13 mouse cellular contexts compared by ENCODE assay signal in genomic region chr2:35627298-35627898, GRCm38 (mm10).
DNase-seq lines count a peak whose midpoint lies in the region; ATAC-seq and TF ChIP-seq lines count a peak whose summit lies in the region.
"Had no signal": no experiment of that assay in that cellular context is flagged by ENCODE, and none has a peak within 500 bp of the region (broad histone marks: within the 10 kb centered on the region; RNA-seq: fewer than 3 reads in every experiment).

No protein-coding gene starts in this region.

- DNase-seq in kidney, postnatal 14 days: no peak
- no peak for DNase-seq in ovary, adult 18-20 months (ENCODE audit: low spot score)
- DNase-seq in liver, embryonic 11.5 days (ENCODE audit: low spot score): no peak
- DNase-seq: adrenal gland, postnatal 25 days; kidney, postnatal 36 days; lung, adult 18-20 months; thymus, postnatal 4 days had no signal

- H3K4me1 ChIP-seq in kidney, embryonic 14.5 days (ENCODE audit: control insufficient read depth, insufficient read depth, low read length): peaks cover 46% of the 10 kb centered on the region
- no peaks in the 10 kb centered on the region; the same call in 1 of the 2 replicates for H3K4me1 ChIP-seq in cortical plate, adult 2 months (ENCODE audit: control insufficient read depth, insufficient read depth, low read length)
- peaks cover 52% of the 10 kb centered on the region for H3K4me1 ChIP-seq in forebrain, embryonic 15.5 days
- peaks cover 54% of the 10 kb centered on the region for H3K4me1 ChIP-seq in intestine, embryonic 15.5 days (replicated peaks)
- H3K4me1 ChIP-seq in liver, embryonic 11.5 days (replicated peaks; ENCODE audit: control insufficient read depth, insufficient read depth, low read length): peaks cover 32% of the 10 kb centered on the region

- no peaks in the 10 kb centered on the region for H3K36me3 ChIP-seq in kidney, embryonic 14.5 days (ENCODE audit: control insufficient read depth, insufficient read depth, low read length)
- H3K36me3 ChIP-seq in forebrain, embryonic 15.5 days: no peaks in the 10 kb centered on the region
- no peaks in the 10 kb centered on the region for H3K36me3 ChIP-seq in intestine, embryonic 15.5 days
- H3K36me3 ChIP-seq in liver, embryonic 11.5 days (ENCODE audit: control insufficient read depth, insufficient read depth, low read length): no peaks in the 10 kb centered on the region; the same call in 1 of the 2 replicates

- ATAC-seq in kidney, embryonic 14.5 days (ENCODE audit: low FRiP score, low TSS enrichment): no peak
- peak; percentile 38; the same call in 1 of the 2 replicates for ATAC-seq in forebrain, embryonic 15.5 days (replicated peaks)
- no peak for ATAC-seq in intestine, embryonic 15.5 days
- no peak for ATAC-seq in granulocyte monocyte progenitor cell, adult 5-6 weeks (replicated peaks; ENCODE audit: poor library complexity, severe bottlenecking)
- no peak for ATAC-seq in liver, embryonic 11.5 days (replicated peaks; ENCODE audit: low FRiP score)

- TF ChIP-seq CTCF in cortical plate, adult 2 months (IDR thresholded peaks at IDR 0.05; ENCODE audit: extremely low read depth, insufficient read depth, low read length): no peak

- H3K27ac ChIP-seq in kidney, embryonic 14.5 days (ENCODE audit: low read depth, low read length): peak overlapping the region; percentile 44; the same call in 1 of the 2 replicates
- H3K27ac ChIP-seq in cortical plate, adult 2 months (ENCODE audit: insufficient read depth, low read length): peak overlapping the region; percentile 53
- peak overlapping the region; percentile 60 for H3K27ac ChIP-seq in forebrain, embryonic 15.5 days (replicated peaks)
- 0 out of 2 replicates have a peak overlapping the region, but pooled peaks have one; percentile 4 for H3K27ac ChIP-seq in intestine, embryonic 15.5 days
- H3K27ac ChIP-seq in liver, embryonic 11.5 days (ENCODE audit: low read depth, low read length): no peak overlapping the region; the same call in 1 of the 2 replicates

- H3K4me3 ChIP-seq in kidney, embryonic 14.5 days (ENCODE audit: low read length): no peak overlapping the region
- H3K4me3 ChIP-seq in cortical plate, adult 2 months (ENCODE audit: insufficient read depth, low read length): no peak overlapping the region
- H3K4me3 ChIP-seq in forebrain, embryonic 15.5 days: no peak overlapping the region
- no peak overlapping the region for H3K4me3 ChIP-seq in intestine, embryonic 15.5 days (replicated peaks)
- no peak overlapping the region for H3K4me3 ChIP-seq in liver, embryonic 11.5 days (ENCODE audit: low read depth, low read length)
- H3K4me3 ChIP-seq: erythroblast, embryonic 14.5 days had no signal

- no peak overlapping the region for H3K9ac ChIP-seq in kidney, embryonic 14.5 days (ENCODE audit: low read depth, low read length)
- H3K9ac ChIP-seq in forebrain, embryonic 15.5 days (replicated peaks): no peak overlapping the region
- H3K9ac ChIP-seq in intestine, embryonic 15.5 days: no peak overlapping the region
- no peak overlapping the region for H3K9ac ChIP-seq in liver, embryonic 11.5 days (ENCODE audit: low read depth, low read length)

- H3K27me3 ChIP-seq in kidney, embryonic 14.5 days (ENCODE audit: control insufficient read depth, insufficient read depth, low read length): no peaks in the 10 kb centered on the region
- no peaks in the 10 kb centered on the region for H3K27me3 ChIP-seq in forebrain, embryonic 15.5 days
- no peaks in the 10 kb centered on the region for H3K27me3 ChIP-seq in intestine, embryonic 15.5 days (replicated peaks)
- H3K27me3 ChIP-seq in liver, embryonic 11.5 days (replicated peaks; ENCODE audit: control insufficient read depth, insufficient read depth, low read length): no peaks in the 10 kb centered on the region

- no peak overlapping the region for H3K4me2 ChIP-seq in kidney, embryonic 14.5 days (replicated peaks; ENCODE audit: low read depth, low read length)
- H3K4me2 ChIP-seq in forebrain, embryonic 15.5 days (replicated peaks): no peak overlapping the region
- no peak overlapping the region for H3K4me2 ChIP-seq in intestine, embryonic 15.5 days (replicated peaks)
- no peak overlapping the region for H3K4me2 ChIP-seq in liver, embryonic 11.5 days

- no peaks in the 10 kb centered on the region for H3K9me3 ChIP-seq in kidney, embryonic 14.5 days (ENCODE audit: control insufficient read depth, low read length)
- H3K9me3 ChIP-seq in forebrain, embryonic 15.5 days: no peaks in the 10 kb centered on the region
- H3K9me3 ChIP-seq in intestine, embryonic 15.5 days: no peaks in the 10 kb centered on the region
- no peaks in the 10 kb centered on the region for H3K9me3 ChIP-seq in liver, embryonic 11.5 days (ENCODE audit: control insufficient read depth, low read length)

- WGBS in kidney, embryonic 14.5 days: 40% methylated on average over 11 of the region's 11 CpGs
- WGBS in forebrain, embryonic 15.5 days: 50% methylated on average over 11 of the region's 11 CpGs
- 38% methylated on average over 11 of the region's 11 CpGs for WGBS in intestine, embryonic 15.5 days
- WGBS in liver, embryonic 11.5 days: 54% methylated on average over 11 of the region's 11 CpGs

- no peak for TF ChIP-seq POLR2A in cortical plate, adult 2 months (IDR thresholded peaks at IDR 0.05; ENCODE audit: extremely low read depth, insufficient read depth, low read length)
